Mouse (Mus musculus) heart, embryonic 11.5 days (tissue): ENCODE measurements at regions not wholly inside any gene's neighbourhood (a gene's known extent, or its start where the extent isn't known, plus 50 kb on each side); places are given as distances from the start of the nearest gene placed in this dataset.

Experiments
- ATAC-seq: fragments of 200-750 bp; cut with Nextera tagmentation; replicated peaks from 2 replicates; pipeline ENCODE4 v1.8.0; 2017; ENCODE audit warnings: moderate library complexity; ENCODE audit not compliant: insufficient number of reproducible peaks, low FRiP score, low TSS enrichment
- H3K27ac ChIP-seq: fragments of 300-500 bp; sonication (generic); 2 replicates; pipeline ENCODE4 v1.5.1; 2014; ENCODE audit warnings: mild to moderate bottlenecking, low read depth, low read length
- H3K27me3 ChIP-seq: fragments of 300-500 bp; sonication (generic); 2 replicates; pipeline ENCODE4 v1.6.1; 2014; ENCODE audit warnings: mild to moderate bottlenecking, low read length, mixed read lengths; ENCODE audit not compliant: control insufficient read depth, insufficient read depth
- H3K36me3 ChIP-seq: fragments of 300-500 bp; sonication (generic); 2 replicates; pipeline ENCODE4 v1.6.1; 2014; ENCODE audit warnings: mild to moderate bottlenecking, low read length, moderate library complexity, mixed read lengths; ENCODE audit not compliant: control insufficient read depth, insufficient read depth
- H3K4me1 ChIP-seq: fragments of 300-500 bp; sonication (generic); 2 replicates; pipeline ENCODE4 v1.6.1; 2014; ENCODE audit warnings: low read length; ENCODE audit not compliant: control insufficient read depth, insufficient read depth
- H3K4me2 ChIP-seq: fragments of 300-500 bp; sonication (generic); 2 replicates; pipeline ENCODE4 v1.6.1; 2014; ENCODE audit warnings: mild to moderate bottlenecking, moderate library complexity
- H3K4me3 ChIP-seq: fragments of 300-500 bp; sonication (generic); 2 replicates; pipeline ENCODE4 v1.5.1; 2014; ENCODE audit warnings: low read depth, low read length
- H3K9ac ChIP-seq: fragments of 300-500 bp; sonication (generic); 2 replicates; pipeline ENCODE4 v1.6.1; 2014; ENCODE audit warnings: mild to moderate bottlenecking, low read depth, low read length, moderate library complexity
- H3K9me3 ChIP-seq: fragments of 300-500 bp; sonication (generic); replicated peaks from 2 replicates; pipeline ENCODE4 v1.6.1; 2016; ENCODE audit warnings: low read length; ENCODE audit not compliant: control insufficient read depth
- WGBS: fragments of 180-500 bp; shearing (Covaris S2); extraction: QIAGEN DNeasy Blood & Tissue Kit; methylation state at CpG from one replicate; pipeline ENCODE4 v1.1.7; 2014; ENCODE audit not compliant: insufficient replicate concordance; 5-methylcytosine and 5-hydroxymethylcytosine counted together

DNA sequence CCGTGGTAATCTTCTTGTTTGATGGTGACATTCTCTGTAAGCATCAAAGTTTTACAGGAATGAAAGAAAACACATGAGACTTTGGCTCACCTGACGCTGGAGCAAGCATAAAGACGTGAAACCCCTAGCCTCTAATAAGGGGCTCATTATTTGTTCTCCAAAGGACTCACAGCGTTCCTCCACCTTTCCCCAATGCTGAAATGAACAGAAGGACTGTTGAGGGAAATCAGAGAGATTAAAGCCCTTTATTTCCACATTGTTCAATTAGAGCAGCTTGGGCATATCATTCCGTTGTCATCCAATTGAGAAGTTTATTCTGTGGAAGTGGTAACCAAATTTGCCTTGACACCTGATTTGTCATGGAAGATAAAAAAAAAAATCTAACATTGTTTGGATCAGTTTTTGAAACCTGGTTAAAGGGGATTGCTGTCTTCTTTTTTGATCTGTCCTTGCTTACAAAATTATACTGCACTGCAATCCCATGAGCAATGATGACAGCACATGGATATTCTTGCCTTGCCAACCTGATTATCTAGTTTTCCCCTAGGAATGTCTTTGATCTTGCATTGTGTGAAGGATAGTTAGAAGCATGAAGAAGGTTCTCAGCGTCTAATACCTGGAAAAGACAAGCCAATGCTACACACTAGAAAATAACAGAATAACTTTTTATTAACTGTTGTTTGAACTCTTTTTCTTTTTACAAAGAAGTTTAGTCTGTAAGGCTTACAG, 62.1 kb upstream of the Mrps30 start:
- H3K27ac ChIP-seq: no peak overlapping the region
- H3K27me3 ChIP-seq: no peaks in the 10 kb centered on the region
- H3K9me3 ChIP-seq: no peaks in the 10 kb centered on the region
- H3K4me2 ChIP-seq: no peak overlapping the region
- no peak overlapping the region for H3K9ac ChIP-seq
- H3K36me3 ChIP-seq: no peaks in the 10 kb centered on the region
- no peak overlapping the region for H3K4me3 ChIP-seq
- H3K4me1 ChIP-seq: no peaks in the 10 kb centered on the region
- no peak for ATAC-seq
- 65% methylated on average over 6 of the region's 6 CpGs for WGBS

DNA sequence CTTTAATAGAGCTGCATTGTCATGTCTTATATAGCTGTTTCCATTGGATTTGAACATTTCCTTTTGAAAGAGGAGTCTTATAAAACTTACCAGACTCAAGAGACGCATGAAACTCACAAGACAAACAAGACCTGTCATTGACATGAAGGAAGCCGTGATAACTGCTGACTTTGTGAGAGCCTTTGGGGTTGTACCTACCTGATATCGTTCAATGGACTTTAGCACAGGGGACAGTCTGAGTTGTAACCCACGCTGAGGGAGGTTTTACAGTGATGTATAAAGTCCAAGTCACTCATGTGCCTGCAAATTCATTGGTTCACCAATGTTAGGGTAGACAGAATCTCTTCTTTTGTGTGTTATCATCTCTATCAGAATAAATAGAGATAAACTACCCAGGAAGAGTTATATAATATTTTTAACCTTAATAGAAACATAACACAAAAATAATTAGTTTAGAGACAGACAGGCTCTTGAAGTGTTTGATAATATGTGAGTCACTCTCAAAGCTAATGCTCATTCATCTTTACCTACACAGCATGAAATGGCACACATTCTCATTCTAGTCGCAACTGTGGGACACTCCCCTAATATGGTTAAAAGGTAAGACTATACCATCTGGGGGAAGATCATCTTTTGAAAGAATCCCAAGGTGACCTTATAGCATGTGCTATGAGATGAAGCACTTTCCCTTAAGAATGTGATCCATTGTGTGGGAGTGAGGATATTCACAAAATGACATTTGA, 54.4 kb upstream of the Mrps30 start:
- no peak overlapping the region for H3K9ac ChIP-seq
- WGBS: 73% methylated on average over 5 of the region's 5 CpGs
- no peak for ATAC-seq
- H3K4me3 ChIP-seq: no peak overlapping the region
- H3K9me3 ChIP-seq: no peaks in the 10 kb centered on the region
- no peaks in the 10 kb centered on the region for H3K4me1 ChIP-seq
- no peaks in the 10 kb centered on the region for H3K27me3 ChIP-seq
- H3K36me3 ChIP-seq: no peaks in the 10 kb centered on the region
- H3K27ac ChIP-seq: no peak overlapping the region
- H3K4me2 ChIP-seq: no peak overlapping the region
